Mouse (Mus musculus) left cerebral cortex, postnatal 36 days (tissue): ENCODE data around the gene Zp1. TPM values are rescaled to one million over a fixed set of nuclear protein-coding genes. Genes with fewer than 3 reads are reported as not detected.

Experiments
- DNase-seq, 2 experiments: peaks; one replicate each; pipeline ENCODE4 v3.0.0; 2021 to 2022; ENCODE audit warnings: low spot score in 2 of 2, mixed read lengths in 1 of 2
- intact Hi-C: fragments of 180-260 bp; cut with DNase I; formaldehyde crosslinking; loops from one replicate; pipeline ENCODE4 v1.15.1; 2025
- total RNA-seq, 2 experiments: library from RNA; stranded (reverse); gene quantifications; 2 replicates each; pipeline ENCODE4 v1.2.3; 2021

Gene Zp1
- not detected for total RNA-seq

- no peak for DNase-seq
- intact Hi-C loops: no loop called here
Observed at GRCm38 (mm10) chr19:10920532-10920931, at the start of gene Zp1. TSS of gene Zp1 (minus strand) at chr19:10920632.

- DNase-seq: no peak
- intact Hi-C loops: no loop called here
Observed at GRCm38 (mm10) chr19:10968578-10968977, 48.1 kb upstream of the Zp1 start.

- no peak for DNase-seq
- intact Hi-C loops: no loop called here
Observed at GRCm38 (mm10) chr19:10965721-10966120, 45.3 kb upstream of the Zp1 start.

GRCm38 (mm10) chr19:10959978-10960346, 39.5 kb upstream of the Zp1 start:
- DNase-seq: no peak
- intact Hi-C loops: loop anchor here (2.0 to 5.0 kb wide), 2 partner anchors 51 to 283 kb away; partner anchors contain the start of gene Pga5

- no peak for DNase-seq
- intact Hi-C loops: loop anchor here (2.0 to 5.0 kb wide), 2 partner anchors 51 to 282 kb away; partner anchors contain the start of gene Pga5
Observed at GRCm38 (mm10) chr19:10959085-10959977, 38.9 kb upstream of the Zp1 start.

- peak; percentile 19 to 27 for DNase-seq
- intact Hi-C loops: no loop called here
Observed at GRCm38 (mm10) chr19:10952021-10952939, 31.8 kb upstream of the Zp1 start.

- intact Hi-C loops: loop anchor here (2.0 kb wide), 1 partner anchor 55 kb away; the partner anchor contains the start of gene Prpf19
- DNase-seq: no peak
Observed at GRCm38 (mm10) chr19:10949558-10949957, 29.1 kb upstream of the Zp1 start.

- DNase-seq: peak; percentile 95 to 97
- intact Hi-C loops: loop anchor here (2.0 kb wide), 1 partner anchor 54 kb away; the partner anchor contains the start of gene Prpf19
Observed at GRCm38 (mm10) chr19:10949112-10949511, 28.7 kb upstream of the Zp1 start, which contains the start of gene Ccdc86. TSS of gene Ccdc86 (minus strand) at chr19:10949266.

- DNase-seq: peak; percentile 11 to 18
- intact Hi-C loops: loop anchor here (2.0 kb wide), 1 partner anchor 54 kb away; the partner anchor contains the start of gene Prpf19
Observed at GRCm38 (mm10) chr19:10948416-10948815, 28.0 kb upstream of the Zp1 start.

GRCm38 (mm10) chr19:10947219-10947618, 26.8 kb upstream of the Zp1 start:
- DNase-seq: no peak
- intact Hi-C loops: no loop called here

GRCm38 (mm10) chr19:10946506-10946905, 26.1 kb upstream of the Zp1 start:
- no peak for DNase-seq
- intact Hi-C loops: no loop called here

- DNase-seq: no peak
- intact Hi-C loops: no loop called here
Observed at GRCm38 (mm10) chr19:10943955-10944354, 23.5 kb upstream of the Zp1 start.

GRCm38 (mm10) chr19:10940801-10941457, 20.5 kb upstream of the Zp1 start:
- no peak for DNase-seq
- intact Hi-C loops: no loop called here

GRCm38 (mm10) chr19:10940097-10940800, 19.8 kb upstream of the Zp1 start:
- intact Hi-C loops: no loop called here
- DNase-seq: peak; percentile 65 to 68

- intact Hi-C loops: no loop called here
- DNase-seq: no peak
Observed at GRCm38 (mm10) chr19:10938771-10939170, 18.3 kb upstream of the Zp1 start.

- intact Hi-C loops: no loop called here
- no peak for DNase-seq
Observed at GRCm38 (mm10) chr19:10937110-10937563, 16.7 kb upstream of the Zp1 start, which contains the start of gene Ptgdr2. TSS of gene Ptgdr2 (plus strand) at chr19:10937160.

- intact Hi-C loops: no loop called here
- DNase-seq: no peak
Observed at GRCm38 (mm10) chr19:10936077-10936476, 15.6 kb upstream of the Zp1 start.

- DNase-seq: no peak
- intact Hi-C loops: no loop called here
Observed at GRCm38 (mm10) chr19:10935029-10935428, 14.6 kb upstream of the Zp1 start.

- DNase-seq: no peak
- intact Hi-C loops: no loop called here
Observed at GRCm38 (mm10) chr19:10930641-10931040, 10.2 kb upstream of the Zp1 start.
